Mouse (Mus musculus): Measurements from ENCODE around the gene Stap2.

Gene Stap2

DNA sequence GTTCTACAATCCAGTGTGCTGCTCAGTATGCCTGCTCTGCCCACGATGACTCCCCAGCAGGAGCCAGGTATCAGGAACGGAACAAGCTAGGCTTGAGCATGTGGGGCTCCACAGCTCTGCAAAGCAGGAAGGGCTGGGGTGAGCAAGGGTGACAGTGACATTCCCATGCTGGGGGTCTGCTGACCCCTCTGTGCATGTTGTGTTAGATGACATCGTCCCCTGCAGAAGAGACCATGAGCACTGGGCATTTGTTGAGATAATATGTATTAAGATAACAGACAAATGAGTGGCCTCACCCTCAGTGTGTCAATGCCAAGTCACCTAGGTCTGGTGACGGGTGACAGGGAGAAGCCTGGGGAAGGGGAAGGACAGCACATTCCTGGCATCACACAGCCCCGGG, 19.5 kb upstream of the Stap2 start:
- DNase-seq (ENCODE audit: low read depth), result no peak

DNA sequence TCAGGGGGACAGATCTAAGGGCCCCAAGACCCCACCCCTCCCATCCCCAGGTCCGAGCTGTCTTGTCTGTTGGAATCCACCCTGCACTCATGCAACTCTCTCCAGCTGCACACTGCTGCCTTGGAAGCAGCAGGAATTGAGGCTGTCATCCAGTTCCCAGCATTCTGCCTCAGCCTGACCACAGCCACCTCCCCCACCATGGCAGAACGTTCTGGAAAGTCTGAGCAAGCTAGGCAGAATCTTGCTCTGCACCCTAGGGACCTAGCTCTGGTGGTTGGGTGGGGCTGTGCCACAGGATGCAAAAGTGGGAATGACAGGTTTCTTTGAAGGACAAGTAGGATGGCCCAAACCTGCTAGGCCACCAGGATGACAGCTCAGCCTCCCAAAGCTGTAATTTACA, 19.1 kb upstream of the Stap2 start:
- no peak for DNase-seq (ENCODE audit: low read depth)

GRCm38 (mm10) chr17:56023386-56023785, 18.0 kb upstream of the Stap2 start:
- no peak for DNase-seq (ENCODE audit: low read depth)

DNA sequence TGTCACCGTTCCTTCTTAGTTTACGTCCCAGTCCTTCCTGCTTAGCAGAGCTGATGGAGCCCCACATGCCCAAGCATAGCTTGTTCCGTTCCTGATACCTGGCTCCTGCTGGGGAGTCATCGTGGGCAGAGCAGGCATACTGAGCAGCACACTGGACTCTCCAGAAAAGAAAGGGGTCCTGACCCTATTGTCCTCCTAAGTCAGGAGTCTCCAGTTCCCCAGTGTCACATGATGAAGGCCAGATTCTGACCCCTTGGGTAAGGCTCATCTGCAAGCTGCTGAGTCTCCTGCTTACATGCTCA, 17.6 kb upstream of the Stap2 start:
- DNase-seq (ENCODE audit: low read depth), result no peak

GRCm38 (mm10) chr17:56022131-56022988, 17.0 kb upstream of the Stap2 start:
- DNase-seq (ENCODE audit: low read depth), result no peak

DNA sequence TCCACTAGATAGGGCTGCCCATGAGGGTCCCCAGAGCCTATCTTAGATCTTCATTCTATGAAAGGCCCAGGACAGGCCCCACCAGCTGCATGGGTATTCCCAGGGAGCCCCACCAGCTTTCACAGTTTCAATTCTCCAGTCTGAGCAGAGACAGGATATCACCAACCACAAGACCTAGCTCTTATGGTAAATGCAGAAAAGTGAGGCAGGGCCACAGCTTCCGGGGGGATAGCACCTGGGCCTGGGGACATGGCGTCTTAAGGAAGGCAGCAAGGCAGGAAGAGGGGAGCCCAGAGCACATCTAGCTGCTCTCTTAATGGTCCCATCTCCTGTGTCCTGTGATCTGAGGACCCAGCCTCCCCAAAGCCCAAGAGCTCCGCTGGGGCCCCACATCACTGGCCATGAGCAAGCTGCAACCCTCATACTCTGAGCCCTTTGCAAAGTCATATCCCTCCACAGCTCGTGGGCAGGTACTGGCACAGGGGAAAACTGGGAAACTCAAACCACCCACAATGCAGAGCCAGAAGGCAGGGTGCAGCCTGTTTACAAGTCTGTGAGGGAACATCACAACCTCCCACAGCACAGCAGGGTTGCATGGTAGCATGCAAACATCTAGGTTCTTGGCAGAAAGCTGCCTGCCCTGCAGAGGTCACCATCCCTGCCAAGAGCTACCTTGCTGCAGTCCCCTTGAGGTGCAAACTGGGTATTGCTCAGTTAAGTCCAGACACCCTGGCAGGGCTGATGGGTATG, 16.0 kb upstream of the Stap2 start:
- no peak for DNase-seq (ENCODE audit: low read depth)

GRCm38 (mm10) chr17:56020400-56021084, 15.2 kb upstream of the Stap2 start:
- no peak for DNase-seq (ENCODE audit: low read depth)

DNA sequence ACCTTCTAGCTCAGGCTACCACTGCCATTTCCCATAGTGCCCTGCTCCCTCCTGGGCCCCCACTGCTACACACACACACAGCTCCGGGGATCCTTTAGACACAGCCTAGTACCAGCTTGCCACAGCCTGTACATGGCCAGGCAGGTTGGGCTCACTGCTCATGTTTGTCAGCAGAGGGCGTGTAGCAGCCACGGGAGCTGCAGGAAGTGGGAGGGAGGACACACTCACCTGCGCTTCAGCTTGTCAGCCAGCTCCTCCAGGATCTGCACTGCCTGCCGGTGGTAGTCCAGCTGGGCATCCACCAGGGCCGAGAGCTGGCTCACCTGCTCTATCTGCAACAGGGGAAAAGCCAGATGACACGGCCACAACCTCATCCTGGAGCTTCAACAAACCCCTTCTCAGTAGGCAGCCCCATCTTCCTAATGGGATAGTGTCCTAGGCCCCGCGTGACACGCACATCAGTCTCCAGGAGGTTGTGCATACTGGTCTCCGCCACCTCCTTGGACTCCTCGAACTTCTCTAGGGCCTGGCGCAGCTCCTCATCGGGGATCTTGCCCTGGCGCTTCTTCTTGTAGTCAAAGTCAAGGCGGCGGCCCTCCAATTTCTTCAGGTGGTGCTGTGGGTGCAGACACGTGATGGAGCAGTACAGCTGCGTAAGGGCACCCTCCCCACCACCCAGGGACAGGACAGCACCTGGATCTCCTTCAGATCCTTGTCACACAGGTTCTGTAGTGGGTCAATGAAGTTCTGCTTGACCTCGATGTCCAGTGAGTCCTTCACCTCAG, 13.2 kb upstream of the Stap2 start:
- DNase-seq (ENCODE audit: low read depth), result no peak

DNA sequence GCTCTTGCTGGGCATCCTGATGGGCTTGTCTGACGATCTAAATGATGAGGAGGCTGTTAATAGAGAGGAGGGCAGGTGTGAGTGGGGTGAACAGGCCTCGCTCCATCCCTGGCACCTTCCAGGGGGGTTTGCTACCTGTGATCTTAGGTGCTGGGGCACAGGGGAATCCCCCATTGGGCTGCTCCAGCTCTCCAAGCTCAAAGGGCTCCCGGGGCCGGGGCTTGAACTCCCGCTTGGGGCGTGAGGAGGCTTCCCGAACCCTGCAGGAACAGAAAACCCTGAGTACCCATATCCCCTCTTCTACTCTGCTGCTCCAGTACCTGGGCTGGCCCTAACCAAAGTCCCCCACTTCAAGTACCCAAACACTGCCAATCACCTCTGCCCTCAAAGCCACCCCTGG, 12.5 kb upstream of the Stap2 start:
- DNase-seq (ENCODE audit: low read depth), result no peak

DNA sequence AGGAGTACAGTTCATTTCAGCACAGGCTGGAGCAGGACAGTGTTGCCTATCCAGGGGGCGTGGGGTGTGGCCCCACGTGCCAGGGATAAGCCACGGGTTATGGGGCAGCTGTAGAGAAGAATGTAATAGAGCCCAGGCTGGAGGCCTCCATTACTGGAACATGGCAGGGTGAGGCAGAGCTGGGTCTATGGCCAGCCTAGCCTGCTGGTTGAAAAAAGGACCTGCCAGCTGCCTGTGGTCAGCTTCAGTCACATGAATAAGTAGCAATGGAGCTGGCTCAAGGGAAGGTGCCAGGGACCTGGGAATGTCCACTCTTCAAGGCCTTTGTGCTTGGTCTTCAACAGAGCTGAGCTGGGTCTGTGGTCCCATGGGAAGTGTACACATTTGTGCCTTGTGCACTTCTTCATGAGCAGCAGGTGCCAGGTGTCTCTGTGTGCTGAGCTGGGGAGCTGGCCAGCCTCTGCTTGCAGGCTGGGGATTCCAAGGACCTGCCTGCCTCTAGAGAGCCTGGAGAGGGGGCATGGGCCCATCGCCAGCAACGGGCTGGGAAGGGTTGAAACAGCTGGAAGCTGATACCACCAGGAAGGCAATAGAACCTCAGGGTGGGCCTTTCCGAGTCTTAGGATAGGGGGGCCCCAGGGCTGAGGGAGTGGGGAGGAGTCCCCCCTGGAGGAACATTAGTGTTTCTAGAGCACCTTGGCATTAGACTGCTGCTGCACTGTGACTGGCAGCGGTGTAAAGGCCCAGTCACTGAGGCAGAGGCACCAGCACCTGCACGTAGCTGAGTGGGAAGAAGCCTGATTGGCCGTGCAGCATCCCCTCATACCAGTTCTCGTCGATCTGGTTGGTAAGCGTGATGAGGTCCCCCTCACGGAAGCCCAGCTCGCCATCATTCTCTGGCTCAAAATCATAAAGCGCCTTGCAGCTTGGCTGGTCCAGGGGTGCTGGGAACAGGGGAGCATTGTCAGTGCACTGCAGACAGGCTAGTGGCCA, 11.7 kb upstream of the Stap2 start:
- no peak for DNase-seq (ENCODE audit: low read depth)

GRCm38 (mm10) chr17:56016382-56016781, 11.0 kb upstream of the Stap2 start:
- no peak for DNase-seq (ENCODE audit: low read depth)

GRCm38 (mm10) chr17:56015293-56015692, 9.9 kb upstream of the Stap2 start:
- no peak for DNase-seq (ENCODE audit: low read depth)

DNA sequence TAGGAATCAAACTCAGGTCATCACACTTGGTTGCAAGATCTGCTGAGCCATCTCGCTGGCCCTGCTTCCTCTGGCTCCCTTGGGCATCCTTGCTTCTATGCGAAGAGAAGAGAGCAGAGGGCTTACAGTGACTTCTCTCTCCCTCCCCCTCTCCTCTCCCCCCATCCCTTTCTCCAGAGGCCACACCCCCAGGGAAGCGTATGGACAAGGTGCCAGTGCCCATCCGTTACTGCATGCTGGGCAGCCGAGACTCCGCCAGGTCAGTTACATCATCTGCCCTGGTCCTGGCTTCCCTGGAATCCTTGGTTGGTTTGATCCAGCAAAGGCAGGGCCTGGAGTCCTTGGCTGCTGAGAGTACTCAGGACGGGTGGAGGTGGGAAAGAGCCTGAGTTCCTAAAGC, 6.1 kb upstream of the Stap2 start:
- DNase-seq (ENCODE audit: low read depth), result no peak

DNA sequence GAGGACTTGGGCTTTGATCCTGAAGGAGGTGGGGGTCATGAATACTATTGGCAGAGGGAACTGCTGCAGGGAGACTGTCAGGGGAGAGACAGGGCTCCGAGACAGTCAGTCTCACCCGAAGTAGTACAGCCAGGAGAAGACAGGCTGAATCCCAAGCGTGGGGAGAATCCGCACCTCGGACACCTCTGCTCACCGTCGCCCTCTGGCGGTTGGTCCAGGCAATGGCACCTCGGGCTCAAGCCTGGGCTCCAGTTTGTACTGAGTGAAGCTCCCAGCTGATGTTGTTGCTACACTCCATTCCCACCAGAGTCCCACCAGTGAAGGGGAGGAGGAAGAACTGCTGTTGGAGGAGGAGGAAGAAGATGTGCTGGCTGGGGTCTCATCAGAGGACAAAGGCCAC, 5.3 kb upstream of the Stap2 start:
- peak; percentile 60 for DNase-seq (ENCODE audit: low read depth)

GRCm38 (mm10) chr17:56010255-56010654, 4.9 kb upstream of the Stap2 start:
- no peak for DNase-seq (ENCODE audit: low read depth)

DNA sequence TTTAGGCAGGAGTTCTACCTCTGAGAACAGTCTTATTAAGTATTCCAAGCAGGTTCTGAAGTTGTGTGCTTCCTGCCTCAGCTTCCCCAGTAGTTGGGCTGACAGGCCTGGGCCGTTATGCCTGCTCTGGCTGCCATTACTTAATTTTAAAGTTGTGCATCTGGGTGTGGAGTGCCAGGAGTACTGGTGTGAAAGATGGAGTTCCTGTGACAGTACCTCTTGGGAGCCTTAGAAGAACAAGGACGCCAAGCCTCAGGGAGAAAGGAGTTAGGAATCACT, 4.5 kb upstream of the Stap2 start:
- no peak for DNase-seq (ENCODE audit: low read depth)

DNA sequence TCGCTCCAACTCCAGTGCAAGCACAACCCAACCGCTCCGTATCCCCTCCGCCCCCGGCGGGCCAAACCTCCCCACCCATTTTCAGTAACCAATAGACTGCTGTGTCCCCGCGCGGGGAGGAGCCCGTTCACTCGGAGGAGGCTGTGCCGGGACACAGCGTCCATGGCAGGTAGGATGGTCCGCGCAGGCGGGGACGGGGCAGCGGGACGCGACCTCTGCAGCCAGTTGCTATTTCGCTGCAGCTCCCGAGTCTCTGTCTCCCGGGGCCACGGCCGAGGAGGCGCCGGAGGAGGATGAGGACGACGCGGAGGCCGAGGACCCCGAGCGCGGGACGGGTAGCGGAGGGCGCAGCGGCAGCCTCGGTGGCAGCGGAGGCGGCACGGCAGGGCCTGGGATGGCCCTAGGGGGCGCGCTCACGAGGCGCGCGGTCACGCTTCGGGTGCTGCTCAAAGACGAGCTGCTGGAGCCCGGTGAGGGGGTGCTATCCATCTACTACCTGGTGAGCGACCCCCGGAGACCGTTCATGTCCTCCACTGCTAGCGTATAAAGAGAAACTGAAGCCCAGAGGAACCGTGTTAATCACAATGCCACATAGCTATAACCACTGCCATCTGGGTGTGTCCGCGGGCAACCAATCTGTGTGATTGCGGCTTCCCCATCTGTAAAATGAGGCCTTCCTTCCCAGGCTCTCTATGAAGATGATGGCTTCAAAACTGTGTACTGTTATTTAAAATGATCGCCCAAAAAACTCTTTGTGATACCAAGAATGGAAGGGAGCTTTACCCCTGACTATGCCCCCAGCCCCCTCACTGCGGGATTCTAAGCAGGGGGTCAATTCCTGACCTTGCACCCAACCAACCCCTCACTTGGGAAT, 3.9 kb upstream of the Stap2 start:
- peak; percentile 82 for DNase-seq (ENCODE audit: low read depth)

DNA sequence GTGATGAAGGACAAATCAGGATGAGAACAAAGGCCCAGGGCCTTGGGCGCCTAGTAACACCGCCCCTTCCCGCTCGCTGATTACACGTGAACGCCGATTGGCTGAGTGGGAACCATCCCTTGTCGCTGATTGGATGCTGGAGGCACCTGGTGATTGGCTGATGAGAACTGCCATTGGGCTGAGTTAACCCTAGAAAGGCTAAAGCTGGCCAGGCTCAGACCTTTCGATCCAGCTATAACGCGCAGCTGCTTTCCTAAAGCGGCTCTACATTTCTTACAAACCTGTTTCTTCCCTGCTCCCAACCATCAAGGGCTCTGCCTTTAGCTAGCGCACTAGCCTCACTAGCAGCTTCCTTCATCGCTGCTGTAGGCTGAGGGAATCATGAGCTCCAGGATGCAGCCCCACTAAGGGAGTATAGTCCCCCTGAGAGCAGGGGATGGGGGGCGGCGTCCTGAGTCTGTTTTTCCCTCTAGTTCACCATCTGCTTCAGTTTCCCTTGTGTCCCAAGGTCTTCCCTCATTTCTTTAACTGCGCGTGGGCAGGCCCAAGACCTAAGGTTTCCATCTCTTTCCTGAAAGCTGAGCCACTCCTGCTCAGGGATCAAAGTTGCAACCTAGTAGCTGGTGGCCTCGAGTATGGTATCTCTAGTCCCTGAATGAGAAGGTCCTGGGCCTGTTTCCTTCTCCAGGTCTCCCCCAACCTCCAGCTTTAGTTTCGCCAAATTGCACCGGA, 3.1 kb upstream of the Stap2 start:
- DNase-seq (ENCODE audit: low read depth), result peak; percentile 87

All from c-Kit-positive CD71-negative TER-119-negative erythroid progenitor cells, embryonic 14.5 days (primary cell).